Mouse (Mus musculus) spleen, adult 2 months (tissue): ENCODE measurements around the gene Paqr5.

ENCODE experiments used
- CTCF ChIP-seq: fragments of 200-500 bp; IDR thresholded peaks from 2 replicates; pipeline ENCODE4 v1.5.1; 2011; ENCODE audit warnings: mild to moderate bottlenecking, inconsistent platforms; ENCODE audit not compliant: insufficient read depth, insufficient read length, insufficient replicate concordance; ENCODE audit errors: extremely low read depth
- POLR2A ChIP-seq: fragments of 200-500 bp; IDR thresholded peaks from 2 replicates; pipeline ENCODE4 v1.6.1; 2011; ENCODE audit warnings: low read depth, low read length, inconsistent platforms

DNA sequence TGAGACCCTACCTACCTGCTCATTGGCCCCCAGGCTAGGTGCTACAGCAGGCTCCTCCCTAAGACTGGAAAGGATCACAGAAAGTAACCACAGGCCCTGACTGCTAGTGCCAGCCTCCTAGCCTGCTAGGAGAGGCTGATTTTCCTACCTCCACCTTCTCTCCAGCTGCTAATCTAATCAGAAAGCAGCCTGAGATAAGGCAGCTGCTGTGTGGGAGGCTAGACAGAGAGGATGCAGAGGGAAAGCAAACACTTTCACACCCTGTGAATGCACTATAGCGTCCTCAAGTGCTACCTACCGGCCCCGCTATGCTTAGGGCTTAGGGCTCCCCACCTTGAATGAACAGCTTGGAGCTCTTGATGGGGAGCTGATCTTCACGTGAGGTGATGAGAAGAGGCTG is 19.6 kb downstream of the Paqr5 start:
- TF ChIP-seq POLR2A (no peak), CTCF (no peak)
